Mouse (Mus musculus) forebrain, embryonic 10.5 days (tissue): Measurements from ENCODE around the gene Bdh2. TPM values are rescaled to one million over a fixed set of nuclear protein-coding genes. Genes with fewer than 3 reads are reported as not detected.

Experiments used
- DNase-seq: peaks from one replicate; pipeline ENCODE4 v3.0.0-alpha.2; 2017; ENCODE audit warnings: low spot score; ENCODE audit errors: extremely low spot score
- H3K27ac ChIP-seq: fragments of 300-500 bp; sonication (generic); 2 replicates; pipeline ENCODE4 v1.5.1; 2016; ENCODE audit warnings: mild to moderate bottlenecking
- H3K27me3 ChIP-seq: fragments of 300-500 bp; sonication (generic); 2 replicates; pipeline ENCODE4 v1.6.1; 2016; ENCODE audit warnings: mild to moderate bottlenecking; ENCODE audit not compliant: poor library complexity, severe bottlenecking
- H3K36me3 ChIP-seq: fragments of 300-500 bp; sonication (generic); replicated peaks from 2 replicates; pipeline ENCODE4 v1.6.1; 2016; ENCODE audit warnings: mild to moderate bottlenecking, moderate library complexity
- H3K4me1 ChIP-seq: fragments of 300-500 bp; sonication (generic); 2 replicates; pipeline ENCODE4 v1.6.1; 2016
- H3K4me3 ChIP-seq: fragments of 300-500 bp; sonication (generic); 2 replicates; pipeline ENCODE4 v1.5.1; 2016; ENCODE audit warnings: mild to moderate bottlenecking, moderate library complexity
- H3K9me3 ChIP-seq: fragments of 300-500 bp; sonication (generic); 2 replicates; pipeline ENCODE4 v1.6.1; 2016; ENCODE audit warnings: mild to moderate bottlenecking, moderate library complexity
- WGBS: fragments of 180-500 bp; shearing (Covaris S2); methylation state at CpG from one replicate; pipeline ENCODE4 v1.1.7; 2016; 5-methylcytosine and 5-hydroxymethylcytosine counted together
- polyA plus RNA-seq: library from polyadenylated mRNA; unstranded; fragments of >200 nt; fragmentation: Nextera tagmentation; extraction: Ambion mirVana; gene quantifications from 2 replicates; pipeline ENCODE4 v1.2.1, GENCODE M21; 2016

Gene Bdh2
- polyA plus RNA-seq, 1 experiment from 2014 or later = 6.0 TPM

GRCm38 (mm10) chr3:135304566-135304965 lies 23.5 kb downstream of the Bdh2 start:
- DNase-seq = no peak
- no peaks in the 10 kb centered on the region for H3K9me3 ChIP-seq
- H3K4me3 ChIP-seq = no peak overlapping the region; the same call in 1 of the 2 replicates
- H3K36me3 ChIP-seq = no peaks in the 10 kb centered on the region
- WGBS = 9% methylated on average over 9 of the region's 9 CpGs
- peaks cover 25% of the 10 kb centered on the region for H3K27me3 ChIP-seq
- H3K27ac ChIP-seq = peak overlapping the region; percentile 70
- H3K4me1 ChIP-seq = peaks cover 61% of the 10 kb centered on the region

- WGBS = 10% methylated on average over 26 of the region's 28 CpGs
Observed at GRCm38 (mm10) chr3:135307411-135308259, 26.6 kb downstream of the Bdh2 start, which contains the start of gene Slc9b2. Gene Slc9b2 (plus strand): TSS chr3:135307700.

GRCm38 (mm10) chr3:135312916-135313491 lies 32.0 kb downstream of the Bdh2 start:
- WGBS = 6% methylated on average over 2 of the region's 2 CpGs
- Histone ChIP-seq H3K36me3 (peaks cover 16% of the 10 kb centered on the region), H3K27ac (peak overlapping the region; percentile 70), H3K9me3 (peaks cover 18% of the 10 kb centered on the region), H3K27me3 (peaks cover 5% of the 10 kb centered on the region), H3K4me1 (peaks cover 32% of the 10 kb centered on the region), H3K4me3 (no peak overlapping the region; the same call in 1 of the 2 replicates)
- DNase-seq = no peak

More at GRCm38 (mm10) chr3:135307411-135308259, 26.6 kb downstream of the Bdh2 start, which contains the start of gene Slc9b2:
- Histone ChIP-seq H3K9me3 (no peaks in the 10 kb centered on the region), H3K36me3 (no peaks in the 10 kb centered on the region), H3K4me1 (peaks cover 67% of the 10 kb centered on the region), H3K27me3 (peaks cover 25% of the 10 kb centered on the region), H3K27ac (peak within 1 kb of the TSS; percentile 79), H3K4me3 (peak within 1 kb of the TSS; percentile 49)
- peak; percentile 51 for DNase-seq

GRCm38 (mm10) chr3:135313727-135314126 lies 32.7 kb downstream of the Bdh2 start:
- H3K4me1 ChIP-seq = peaks cover 27% of the 10 kb centered on the region
- H3K9me3 ChIP-seq = peaks cover 18% of the 10 kb centered on the region
- no peaks in the 10 kb centered on the region for H3K27me3 ChIP-seq
- H3K36me3 ChIP-seq = peaks cover 16% of the 10 kb centered on the region
- H3K4me3 ChIP-seq = no peak overlapping the region
- H3K27ac ChIP-seq = peak overlapping the region; percentile 40; the same call in 1 of the 2 replicates
- peak; percentile 57 for DNase-seq
- WGBS = 46% methylated on average over 2 of the region's 2 CpGs

- 74% methylated on average over 2 of the region's 2 CpGs for WGBS
- H3K4me1 ChIP-seq = peaks cover 27% of the 10 kb centered on the region
- H3K36me3 ChIP-seq = peaks cover 16% of the 10 kb centered on the region
- H3K27ac ChIP-seq = no peak overlapping the region
- no peak overlapping the region for H3K4me3 ChIP-seq
- peaks cover 18% of the 10 kb centered on the region for H3K9me3 ChIP-seq
- no peaks in the 10 kb centered on the region for H3K27me3 ChIP-seq
- no peak for DNase-seq
Observed at GRCm38 (mm10) chr3:135314811-135315210, 33.8 kb downstream of the Bdh2 start.

- Histone ChIP-seq H3K4me3 (no peak overlapping the region), H3K36me3 (peaks cover 18% of the 10 kb centered on the region), H3K27ac (no peak overlapping the region), H3K4me1 (peaks cover 27% of the 10 kb centered on the region), H3K27me3 (no peaks in the 10 kb centered on the region), H3K9me3 (peaks cover 18% of the 10 kb centered on the region)
- no peak for DNase-seq
- 93% methylated on average over 9 of the region's 9 CpGs for WGBS
Observed at GRCm38 (mm10) chr3:135315720-135316425, 34.9 kb downstream of the Bdh2 start.

GRCm38 (mm10) chr3:135318331-135318730 lies 37.3 kb downstream of the Bdh2 start:
- H3K4me3 ChIP-seq = no peak overlapping the region
- DNase-seq = no peak
- peaks cover 18% of the 10 kb centered on the region for H3K36me3 ChIP-seq
- peaks cover 18% of the 10 kb centered on the region for H3K9me3 ChIP-seq
- peaks cover 11% of the 10 kb centered on the region for H3K4me1 ChIP-seq
- no peaks in the 10 kb centered on the region for H3K27me3 ChIP-seq
- no peak overlapping the region for H3K27ac ChIP-seq
- WGBS = 90% methylated on average over 11 of the region's 11 CpGs

- no peak overlapping the region for H3K4me3 ChIP-seq
- no peaks in the 10 kb centered on the region for H3K9me3 ChIP-seq
- no peak overlapping the region for H3K27ac ChIP-seq
- WGBS = 71% methylated on average over 6 of the region's 6 CpGs
- H3K27me3 ChIP-seq = no peaks in the 10 kb centered on the region
- H3K4me1 ChIP-seq = peaks cover 4% of the 10 kb centered on the region
- peak; percentile 6 for DNase-seq
- 0 out of 2 replicates have a peak, but pooled peaks cover 2% of the 10 kb centered on the region for H3K36me3 ChIP-seq
Observed at GRCm38 (mm10) chr3:135324354-135324753, 43.3 kb downstream of the Bdh2 start.

- peaks cover 5% of the 10 kb centered on the region for H3K4me1 ChIP-seq
- H3K27me3 ChIP-seq = no peaks in the 10 kb centered on the region
- DNase-seq = no peak
- H3K27ac ChIP-seq = no peak overlapping the region
- no peak overlapping the region for H3K4me3 ChIP-seq
- H3K9me3 ChIP-seq = no peaks in the 10 kb centered on the region
- 78% methylated on average over 6 of the region's 6 CpGs for WGBS
- no peaks in the 10 kb centered on the region for H3K36me3 ChIP-seq
Observed at GRCm38 (mm10) chr3:135327176-135327575, 46.2 kb downstream of the Bdh2 start.

- H3K27me3 ChIP-seq = no peaks in the 10 kb centered on the region
- H3K9me3 ChIP-seq = no peaks in the 10 kb centered on the region
- peaks cover 9% of the 10 kb centered on the region for H3K4me1 ChIP-seq
- WGBS = 65% methylated on average over 2 of the region's 2 CpGs
- H3K27ac ChIP-seq = no peak overlapping the region
- no peak overlapping the region for H3K4me3 ChIP-seq
- no peaks in the 10 kb centered on the region for H3K36me3 ChIP-seq
- DNase-seq = no peak
Observed at GRCm38 (mm10) chr3:135327601-135328000, 46.6 kb downstream of the Bdh2 start.

GRCm38 (mm10) chr3:135328560-135328959 lies 47.5 kb downstream of the Bdh2 start:
- WGBS = 41% methylated on average over 3 of the region's 3 CpGs
- peak; percentile 43 for DNase-seq
- no peak overlapping the region for H3K4me3 ChIP-seq
- no peaks in the 10 kb centered on the region for H3K36me3 ChIP-seq
- H3K4me1 ChIP-seq = peaks cover 15% of the 10 kb centered on the region
- no peaks in the 10 kb centered on the region for H3K27me3 ChIP-seq
- no peaks in the 10 kb centered on the region for H3K9me3 ChIP-seq
- no peak overlapping the region for H3K27ac ChIP-seq

- Histone ChIP-seq H3K36me3 (no peaks in the 10 kb centered on the region; the same call in 1 of the 2 replicates), H3K4me1 (peaks cover 14% of the 10 kb centered on the region; the same call in 1 of the 2 replicates), H3K4me3 (no peak overlapping the region), H3K27me3 (no peaks in the 10 kb centered on the region), H3K9me3 (no peaks in the 10 kb centered on the region), H3K27ac (no peak overlapping the region)
- no peak for DNase-seq
Observed at GRCm38 (mm10) chr3:135332691-135333090, 51.7 kb downstream of the Bdh2 start.
